Mouse (Mus musculus): ENCODE results near the gene Hdac5. TPM values are rescaled to one million over a fixed set of nuclear protein-coding genes. Genes with fewer than 3 reads are reported as not detected.
A peak's percentile ranks its signal among the peaks of the same experiment; 100 is the strongest.

Hdac5 gene
- polyA plus RNA-seq, 1 experiment from 2014 or later: 40.7 TPM

DNA sequence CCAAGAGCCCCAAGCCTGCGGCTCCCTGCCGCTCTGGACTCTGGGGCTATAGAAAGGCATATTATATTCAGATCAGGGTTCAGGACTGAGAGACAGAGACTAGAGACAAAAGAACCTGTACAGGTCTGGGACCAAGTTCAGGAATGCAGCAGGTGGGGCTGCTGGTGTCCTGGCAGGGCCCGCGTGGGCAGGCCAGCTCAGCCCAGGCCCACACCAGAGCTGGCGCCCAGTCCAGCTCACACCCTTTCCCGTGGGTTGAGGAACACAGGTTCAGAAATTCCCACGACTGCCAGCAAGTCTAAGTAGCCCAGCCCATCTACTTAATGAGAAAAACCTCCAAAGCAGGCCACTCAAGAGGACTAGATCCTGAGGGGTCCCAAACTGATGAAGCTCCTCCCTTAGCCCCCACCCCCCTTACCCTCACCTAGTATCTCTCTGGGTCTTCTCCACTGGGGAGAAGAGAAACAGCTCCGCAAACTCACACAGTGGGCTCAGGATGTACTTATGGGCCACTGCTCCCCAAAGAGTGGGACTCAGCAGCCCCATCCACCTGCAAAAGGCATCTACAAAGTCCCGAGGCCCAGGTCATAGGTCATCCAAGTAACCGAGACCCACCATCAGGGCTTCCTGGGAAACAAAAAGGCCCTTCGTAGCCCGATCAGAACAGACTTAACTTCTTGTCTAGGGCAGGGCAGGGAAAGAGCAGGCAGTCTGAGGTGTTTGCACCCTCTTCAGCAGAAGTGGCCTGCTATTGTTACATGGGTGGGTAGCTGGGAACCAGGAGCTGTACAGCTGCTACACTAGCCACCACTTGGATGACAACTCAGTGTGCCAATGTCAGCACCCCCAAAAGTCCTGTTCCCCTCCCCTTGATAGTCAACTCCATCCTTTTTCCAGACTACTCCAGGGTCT is 3.6 kb downstream of the Hdac5 start:
- Histone ChIP-seq H3K4me3 (replicated peaks; ENCODE audit: low read length) (no peak overlapping the region), H3K36me3 (replicated peaks; ENCODE audit: control insufficient read depth, insufficient read depth) (peaks cover 23% of the 10 kb centered on the region), H3K27me3 (ENCODE audit: control insufficient read depth, insufficient read depth, low read length) (no peaks in the 10 kb centered on the region), H3K4me1 (replicated peaks; ENCODE audit: control insufficient read depth, insufficient read depth, low read length) (peaks cover 50% of the 10 kb centered on the region), H3K9ac (peak overlapping the region; percentile 91), H3K9me3 (ENCODE audit: control insufficient read depth, low read length) (no peaks in the 10 kb centered on the region), H3K27ac (peak overlapping the region; percentile 95; the same call in 1 of the 2 replicates), H3K4me2 (replicated peaks) (peak overlapping the region; percentile 88)
- 56% methylated on average over 12 of the region's 12 CpGs for WGBS
- no peak for DNase-seq (ENCODE audit: low spot score)
- no peak for ATAC-seq (ENCODE audit: low FRiP score)

DNA sequence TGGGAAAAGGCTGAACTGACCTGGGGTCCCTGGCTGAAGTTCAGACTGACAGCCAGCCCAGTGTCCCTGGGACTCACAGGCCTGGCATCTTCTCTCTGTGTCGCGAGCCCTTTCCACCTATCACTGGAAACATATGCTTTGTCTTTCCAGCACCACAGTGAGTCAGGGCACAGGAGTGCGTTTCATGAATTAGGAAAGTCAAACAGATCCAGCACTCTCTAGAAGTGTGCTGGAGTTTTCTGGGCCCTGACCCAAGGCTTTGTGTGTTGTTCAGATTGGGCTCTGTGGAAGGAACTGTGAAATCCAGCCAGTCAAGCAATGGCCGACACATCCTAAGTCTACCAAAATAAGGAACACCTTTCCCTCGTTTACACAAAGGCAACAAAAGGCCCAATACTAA is 4.7 kb downstream of the Hdac5 start:
- ATAC-seq (ENCODE audit: low FRiP score) (no peak), DNase-seq (ENCODE audit: low spot score) (no peak)
- Histone ChIP-seq H3K4me3 (replicated peaks; ENCODE audit: low read length) (no peak overlapping the region), H3K36me3 (replicated peaks; ENCODE audit: control insufficient read depth, insufficient read depth) (peaks cover 23% of the 10 kb centered on the region), H3K9me3 (ENCODE audit: control insufficient read depth, low read length) (no peaks in the 10 kb centered on the region), H3K27ac (no peak overlapping the region), H3K27me3 (ENCODE audit: control insufficient read depth, insufficient read depth, low read length) (no peaks in the 10 kb centered on the region), H3K4me1 (replicated peaks; ENCODE audit: control insufficient read depth, insufficient read depth, low read length) (peaks cover 50% of the 10 kb centered on the region), H3K9ac (peak overlapping the region; percentile 33; the same call in 1 of the 2 replicates), H3K4me2 (replicated peaks) (peak overlapping the region; percentile 48)
- 60% methylated on average over 5 of the region's 5 CpGs for WGBS

DNA sequence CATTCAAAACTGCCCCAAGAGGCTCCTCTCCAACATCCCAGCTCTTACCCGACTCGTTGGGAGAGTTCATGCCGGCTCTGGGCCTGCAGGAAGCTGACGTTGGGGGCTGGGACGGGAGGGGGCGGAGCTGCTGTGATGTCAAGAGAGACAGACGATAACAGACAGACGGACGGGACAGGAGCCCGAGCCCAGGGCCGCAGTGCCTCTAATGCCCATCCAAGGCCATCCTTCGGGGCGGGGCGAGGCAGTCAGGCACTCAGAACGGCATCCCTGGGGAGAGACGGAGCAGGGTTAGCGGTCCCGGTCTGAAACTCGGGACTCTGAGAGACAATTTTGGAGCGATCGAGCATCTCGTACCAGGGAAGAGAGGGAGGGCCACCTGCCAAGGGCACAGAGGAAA is 5.3 kb downstream of the Hdac5 start:
- Histone ChIP-seq H3K27me3 (ENCODE audit: control insufficient read depth, insufficient read depth, low read length) (no peaks in the 10 kb centered on the region), H3K4me1 (replicated peaks; ENCODE audit: control insufficient read depth, insufficient read depth, low read length) (peaks cover 55% of the 10 kb centered on the region), H3K4me2 (replicated peaks) (peak overlapping the region; percentile 48), H3K9me3 (ENCODE audit: control insufficient read depth, low read length) (no peaks in the 10 kb centered on the region), H3K4me3 (replicated peaks; ENCODE audit: low read length) (0 out of 2 replicates have a peak overlapping the region, but pooled peaks have one; percentile 7), H3K36me3 (replicated peaks; ENCODE audit: control insufficient read depth, insufficient read depth) (peaks cover 23% of the 10 kb centered on the region), H3K9ac (peak overlapping the region; percentile 33), H3K27ac (no peak overlapping the region)
- WGBS: 5% methylated on average over 22 of the region's 22 CpGs
- ATAC-seq (ENCODE audit: low FRiP score) (no peak), DNase-seq (ENCODE audit: low spot score) (no peak)

DNA sequence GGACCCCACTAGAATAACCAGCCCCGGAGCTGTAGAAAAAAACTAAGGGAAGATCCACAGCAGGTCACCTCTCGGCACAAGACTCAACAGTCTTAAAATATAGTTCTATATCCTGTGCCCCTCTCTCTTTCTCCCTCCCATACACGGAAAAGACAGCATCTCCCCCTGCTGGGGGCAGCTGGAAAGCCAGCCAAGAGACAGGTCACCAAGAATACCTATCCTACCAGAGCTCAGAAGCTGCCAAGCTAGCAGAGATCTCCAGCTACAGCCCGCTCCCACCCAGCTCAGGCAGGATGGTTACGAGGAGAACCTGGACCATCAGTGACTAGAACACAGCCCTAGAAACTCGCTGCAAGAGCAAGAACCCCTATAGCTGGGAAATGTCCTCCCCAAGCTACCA is 6.8 kb downstream of the Hdac5 start:
- H3K27me3 ChIP-seq (ENCODE audit: control insufficient read depth, insufficient read depth, low read length): no peaks in the 10 kb centered on the region
- ATAC-seq (ENCODE audit: low FRiP score): no peak
- 36% methylated on average over 6 of the region's 6 CpGs for WGBS
- H3K4me1 ChIP-seq (replicated peaks; ENCODE audit: control insufficient read depth, insufficient read depth, low read length): peaks cover 63% of the 10 kb centered on the region
- H3K4me3 ChIP-seq (replicated peaks; ENCODE audit: low read length): no peak overlapping the region
- no peak overlapping the region for H3K4me2 ChIP-seq (replicated peaks)
- no peak for DNase-seq (ENCODE audit: low spot score)
- no peaks in the 10 kb centered on the region for H3K9me3 ChIP-seq (ENCODE audit: control insufficient read depth, low read length)
- peak overlapping the region; percentile 25; the same call in 1 of the 2 replicates for H3K9ac ChIP-seq
- H3K27ac ChIP-seq: no peak overlapping the region
- peaks cover 24% of the 10 kb centered on the region for H3K36me3 ChIP-seq (replicated peaks; ENCODE audit: control insufficient read depth, insufficient read depth)

DNA sequence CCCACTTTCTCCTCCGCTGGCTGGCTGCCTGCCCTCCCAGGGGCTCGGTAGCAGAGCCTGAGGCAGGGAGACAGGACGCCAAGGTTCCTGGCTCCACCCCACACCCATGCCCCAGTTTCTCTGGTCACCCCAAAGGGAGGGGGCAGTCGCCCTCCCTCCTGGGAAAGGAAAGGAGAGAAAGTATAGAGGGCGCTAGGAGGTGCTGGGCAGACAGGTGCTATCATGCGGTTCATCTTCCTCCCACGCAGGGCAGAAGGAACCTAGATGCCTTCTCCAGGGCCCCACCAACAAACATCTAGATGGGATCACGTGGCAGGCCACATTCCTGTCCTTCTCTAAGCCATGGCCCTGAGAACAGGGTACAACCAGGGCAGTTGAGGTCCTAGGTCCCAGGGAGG is 8.0 kb downstream of the Hdac5 start:
- Histone ChIP-seq H3K4me1 (replicated peaks; ENCODE audit: control insufficient read depth, insufficient read depth, low read length) (peaks cover 61% of the 10 kb centered on the region), H3K4me3 (replicated peaks; ENCODE audit: low read length) (no peak overlapping the region), H3K27me3 (ENCODE audit: control insufficient read depth, insufficient read depth, low read length) (no peaks in the 10 kb centered on the region), H3K36me3 (replicated peaks; ENCODE audit: control insufficient read depth, insufficient read depth) (peaks cover 31% of the 10 kb centered on the region), H3K9me3 (ENCODE audit: control insufficient read depth, low read length) (no peaks in the 10 kb centered on the region), H3K9ac (no peak overlapping the region), H3K4me2 (replicated peaks) (no peak overlapping the region), H3K27ac (no peak overlapping the region)
- WGBS: 77% methylated on average over 8 of the region's 8 CpGs
- DNase-seq (ENCODE audit: low spot score) (no peak), ATAC-seq (ENCODE audit: low FRiP score) (no peak)

DNA sequence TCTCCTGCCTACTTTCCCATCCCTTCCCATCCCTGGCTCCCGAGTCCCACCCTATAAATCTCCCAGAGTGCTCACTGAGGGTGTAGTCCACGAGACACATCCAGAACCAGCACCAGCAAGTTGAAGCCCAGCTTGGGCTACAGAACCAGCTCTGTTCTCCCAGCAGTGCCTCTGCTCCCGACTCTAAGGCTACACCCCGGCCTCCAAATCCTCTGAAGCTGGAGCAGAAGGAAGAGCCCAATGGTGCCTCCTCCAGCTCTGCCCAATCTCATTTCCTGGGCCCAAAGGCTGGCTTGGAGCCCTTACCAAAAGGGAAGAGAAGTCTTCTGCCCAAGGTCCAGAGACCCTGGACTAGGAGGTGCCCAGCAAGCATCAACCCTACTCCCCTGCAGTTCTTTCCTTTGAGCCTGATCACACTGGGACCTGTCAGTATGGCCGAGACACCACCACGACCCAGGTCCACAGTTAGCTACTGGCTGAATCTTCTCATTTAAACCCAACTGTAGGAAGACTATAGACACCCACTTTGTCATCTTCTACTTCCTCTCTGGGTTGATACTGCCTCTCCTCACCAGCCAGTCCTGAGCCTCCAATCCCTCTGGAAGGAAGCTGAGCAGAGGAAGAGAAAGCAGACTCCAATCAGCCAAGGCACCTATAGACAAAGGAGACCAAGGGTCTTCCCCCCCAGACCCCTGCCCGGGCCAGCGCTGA is 8.6 kb downstream of the Hdac5 start:
- DNase-seq (ENCODE audit: low spot score) (no peak), ATAC-seq (ENCODE audit: low FRiP score) (no peak)
- no peak overlapping the region for H3K4me2 ChIP-seq (replicated peaks)
- no peak overlapping the region for H3K9ac ChIP-seq
- 88% methylated on average over 8 of the region's 8 CpGs for WGBS
- no peak overlapping the region for H3K27ac ChIP-seq
- no peaks in the 10 kb centered on the region for H3K27me3 ChIP-seq (ENCODE audit: control insufficient read depth, insufficient read depth, low read length)
- H3K9me3 ChIP-seq (ENCODE audit: control insufficient read depth, low read length): no peaks in the 10 kb centered on the region
- H3K4me1 ChIP-seq (replicated peaks; ENCODE audit: control insufficient read depth, insufficient read depth, low read length): peaks cover 56% of the 10 kb centered on the region
- H3K36me3 ChIP-seq (replicated peaks; ENCODE audit: control insufficient read depth, insufficient read depth): peaks cover 31% of the 10 kb centered on the region
- H3K4me3 ChIP-seq (replicated peaks; ENCODE audit: low read length): no peak overlapping the region

DNA sequence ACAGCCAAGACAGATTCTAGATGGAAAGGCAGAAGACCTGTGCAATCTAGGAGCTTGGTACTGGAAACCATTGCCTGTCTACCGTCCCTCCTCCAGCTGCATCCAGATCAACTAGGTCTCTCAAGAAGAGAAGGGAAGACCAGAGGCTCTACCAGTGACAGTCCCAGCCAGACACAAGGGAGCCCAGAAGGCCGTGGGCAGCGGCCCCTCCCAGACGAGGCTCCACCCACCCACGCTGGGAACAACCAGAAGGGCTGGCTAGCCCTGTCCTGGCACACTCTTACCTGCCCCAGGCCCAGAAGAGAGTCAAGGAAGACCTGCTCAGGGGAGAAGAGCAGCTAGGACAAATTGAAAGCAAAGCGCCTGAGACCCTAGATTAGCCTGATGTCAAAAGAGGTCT is 9.5 kb downstream of the Hdac5 start:
- H3K27me3 ChIP-seq (ENCODE audit: control insufficient read depth, insufficient read depth, low read length): no peaks in the 10 kb centered on the region
- no peak overlapping the region for H3K9ac ChIP-seq
- no peak overlapping the region for H3K4me2 ChIP-seq (replicated peaks)
- H3K36me3 ChIP-seq (replicated peaks; ENCODE audit: control insufficient read depth, insufficient read depth): peaks cover 31% of the 10 kb centered on the region
- WGBS: 75% methylated on average over 6 of the region's 6 CpGs
- peaks cover 57% of the 10 kb centered on the region for H3K4me1 ChIP-seq (replicated peaks; ENCODE audit: control insufficient read depth, insufficient read depth, low read length)
- ATAC-seq (ENCODE audit: low FRiP score): no peak
- H3K27ac ChIP-seq: no peak overlapping the region
- H3K4me3 ChIP-seq (replicated peaks; ENCODE audit: low read length): no peak overlapping the region
- H3K9me3 ChIP-seq (ENCODE audit: control insufficient read depth, low read length): no peaks in the 10 kb centered on the region
- no peak for DNase-seq (ENCODE audit: low spot score)

DNA sequence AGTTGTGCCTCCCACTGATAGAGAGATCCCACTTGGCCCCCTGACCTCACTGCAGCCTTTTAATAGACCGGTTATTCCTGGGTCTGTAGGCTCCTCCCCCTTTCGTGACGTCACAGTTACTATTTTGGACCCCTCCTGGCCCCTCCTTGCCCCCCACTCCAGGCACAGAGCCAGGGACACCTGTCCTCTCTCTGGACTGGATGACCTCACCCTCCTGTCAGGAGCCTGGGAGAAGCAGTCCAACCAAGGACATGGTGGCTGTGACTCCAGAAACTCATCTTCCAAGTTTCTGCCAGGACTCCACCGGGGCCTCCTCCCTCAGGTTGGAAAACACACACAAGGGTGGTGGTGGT is 10.0 kb downstream of the Hdac5 start:
- Histone ChIP-seq H3K4me3 (replicated peaks; ENCODE audit: low read length) (no peak overlapping the region), H3K27me3 (ENCODE audit: control insufficient read depth, insufficient read depth, low read length) (no peaks in the 10 kb centered on the region), H3K36me3 (replicated peaks; ENCODE audit: control insufficient read depth, insufficient read depth) (peaks cover 31% of the 10 kb centered on the region), H3K4me1 (replicated peaks; ENCODE audit: control insufficient read depth, insufficient read depth, low read length) (peaks cover 54% of the 10 kb centered on the region), H3K9ac (no peak overlapping the region), H3K4me2 (replicated peaks) (no peak overlapping the region), H3K27ac (no peak overlapping the region), H3K9me3 (ENCODE audit: control insufficient read depth, low read length) (no peaks in the 10 kb centered on the region)
- ATAC-seq (ENCODE audit: low FRiP score) (no peak), DNase-seq (ENCODE audit: low spot score) (no peak)
- 82% methylated on average over 4 of the region's 4 CpGs for WGBS

DNA sequence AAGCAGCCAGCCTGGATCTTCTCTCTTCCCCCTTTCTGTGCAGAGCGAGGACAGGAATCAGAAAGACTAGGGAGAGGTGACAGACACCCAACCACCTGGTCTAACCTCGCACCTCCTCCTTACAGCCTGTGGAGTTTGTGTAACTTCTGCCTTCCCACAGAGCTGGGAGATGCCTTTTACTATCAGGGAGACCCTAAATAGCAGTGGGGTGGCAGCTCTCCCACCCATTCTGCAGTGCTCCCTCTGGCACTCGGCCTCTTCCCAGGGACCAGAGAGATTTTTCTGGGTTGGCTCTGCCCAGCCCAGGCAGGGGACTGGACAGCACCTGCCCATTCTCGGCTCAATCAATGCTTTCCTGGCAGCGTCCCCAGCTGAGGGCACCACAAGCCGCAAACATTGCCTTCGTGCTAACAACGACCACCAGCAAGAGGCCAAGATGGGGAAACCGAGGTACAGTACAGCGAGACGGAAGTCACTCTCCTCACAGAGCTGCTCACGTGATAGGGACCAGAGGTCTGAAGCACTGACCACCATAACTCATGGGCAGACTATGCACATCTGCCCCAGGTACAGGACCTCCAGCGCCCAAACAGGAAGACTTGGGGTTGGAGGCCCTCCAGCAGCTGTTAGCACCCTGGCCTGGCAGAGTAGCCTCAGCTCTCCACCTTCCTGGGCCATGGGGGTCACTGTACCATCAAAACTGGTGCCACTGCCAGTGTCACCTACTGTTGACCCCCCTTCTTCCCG is 10.5 kb downstream of the Hdac5 start:
- ATAC-seq (ENCODE audit: low FRiP score): no peak
- no peaks in the 10 kb centered on the region for H3K27me3 ChIP-seq (ENCODE audit: control insufficient read depth, insufficient read depth, low read length)
- 64% methylated on average over 14 of the region's 14 CpGs for WGBS
- DNase-seq (ENCODE audit: low spot score): no peak
- peaks cover 48% of the 10 kb centered on the region for H3K4me1 ChIP-seq (replicated peaks; ENCODE audit: control insufficient read depth, insufficient read depth, low read length)
- peak overlapping the region; percentile 45 for H3K4me2 ChIP-seq (replicated peaks)
- peak overlapping the region; percentile 73 for H3K27ac ChIP-seq
- H3K9me3 ChIP-seq (ENCODE audit: control insufficient read depth, low read length): no peaks in the 10 kb centered on the region
- H3K36me3 ChIP-seq (replicated peaks; ENCODE audit: control insufficient read depth, insufficient read depth): peaks cover 30% of the 10 kb centered on the region
- H3K4me3 ChIP-seq (replicated peaks; ENCODE audit: low read length): no peak overlapping the region
- 0 out of 2 replicates have a peak overlapping the region, but pooled peaks have one; percentile 41 for H3K9ac ChIP-seq
